Mouse (Mus musculus): Measurements from ENCODE around the gene Smco3.

DNA sequence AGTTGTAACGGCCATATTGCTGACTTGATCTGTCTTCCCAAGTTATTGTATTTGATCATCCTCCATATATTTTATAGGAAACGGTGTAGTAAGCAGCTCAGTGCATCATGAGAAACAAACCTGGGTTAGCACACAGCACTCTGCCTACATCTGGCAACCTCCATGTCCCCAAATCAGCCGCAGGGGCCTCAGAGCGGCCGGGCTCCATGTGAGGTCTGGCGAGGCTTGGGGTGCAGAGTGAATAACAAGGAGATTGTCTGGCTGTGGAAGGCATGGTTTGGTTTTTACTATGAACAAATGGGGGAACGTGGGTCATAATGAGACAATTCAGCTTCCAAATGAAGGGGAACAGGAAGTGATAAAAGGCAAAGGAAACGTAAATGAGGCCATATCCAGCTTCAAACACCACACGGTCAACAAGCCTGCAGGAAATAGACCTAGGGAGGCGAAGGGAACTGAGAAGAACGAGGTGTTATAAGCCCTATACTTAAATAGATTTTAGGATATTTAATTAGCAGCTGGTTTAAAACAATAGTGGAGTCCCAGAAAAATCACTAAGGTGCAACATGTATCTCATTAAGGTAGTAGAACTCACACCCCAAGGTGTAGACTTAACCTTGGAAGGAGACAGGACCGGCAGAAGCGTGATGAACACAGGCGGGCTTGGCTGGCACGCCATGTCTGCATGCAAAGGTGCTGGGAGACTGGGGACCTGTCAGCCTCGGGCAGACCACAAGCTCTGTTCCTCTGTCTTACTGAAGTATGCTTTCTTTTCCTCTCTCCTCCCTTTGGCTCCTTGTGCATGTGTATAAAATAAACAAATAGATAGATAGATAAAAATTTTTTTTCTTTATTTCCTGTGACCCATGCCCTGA lies 42.1 kb downstream of the Smco3 start:
- TF ChIP-seq POLR2A (IDR thresholded peaks at IDR 0.05; ENCODE audit: low read depth, low read length), result no peak
- TF ChIP-seq CTCF (IDR thresholded peaks at IDR 0.05; ENCODE audit: extremely low read depth, insufficient read depth, insufficient read length, insufficient replicate concordance), result no peak

Measured in spleen, adult 2 months (tissue).